Mouse (Mus musculus): ENCODE measurements around the gene Irgc1.
A peak's percentile ranks its signal among the peaks of the same experiment; 100 is the strongest.

Gene Irgc1

DNA sequence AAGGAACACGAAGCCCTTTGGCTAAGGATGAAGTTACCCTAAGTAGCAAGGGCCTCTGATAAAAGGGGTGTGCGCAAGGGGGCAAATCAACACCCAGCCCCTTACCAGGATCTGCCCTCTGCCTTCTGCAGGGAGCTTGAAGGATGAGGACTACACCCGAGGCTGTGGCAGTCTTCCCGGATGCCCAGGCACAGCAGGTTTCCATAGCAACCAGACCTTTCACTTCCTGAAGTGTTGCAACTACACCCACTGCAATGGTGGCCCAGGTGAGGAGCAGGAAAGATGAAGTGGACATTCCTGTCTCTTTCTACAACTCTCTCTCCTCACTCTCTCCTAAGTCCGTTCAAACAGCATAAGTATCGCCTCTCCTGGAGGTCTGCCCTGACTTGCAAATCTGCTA lies 20.3 kb upstream of the Irgc1 start:
- DNase-seq (ENCODE audit: low spot score in 2 of 2) = no peak

DNA sequence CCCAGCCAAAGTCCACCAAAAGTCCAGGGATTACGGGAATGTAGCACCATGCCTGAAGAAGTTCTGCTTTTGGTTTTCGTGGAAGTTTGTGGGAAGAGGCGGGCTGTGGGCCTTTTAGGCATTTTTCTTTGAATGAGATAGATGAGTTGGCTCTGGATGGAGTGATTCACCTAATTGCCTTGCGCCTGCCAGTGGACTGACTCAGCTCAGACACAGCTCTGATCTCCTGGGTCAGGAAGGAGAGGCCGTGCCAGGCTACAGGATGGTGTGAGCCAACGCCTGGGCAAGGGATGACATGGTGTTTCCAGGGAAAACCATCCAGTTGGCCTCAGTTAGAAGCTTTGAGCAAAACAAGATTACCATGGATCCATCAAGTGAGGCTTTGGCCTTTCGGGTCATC lies 18.3 kb upstream of the Irgc1 start:
- DNase-seq (ENCODE audit: low spot score in 2 of 2) = peak in 1 of 2 experiments; percentile 39

DNA sequence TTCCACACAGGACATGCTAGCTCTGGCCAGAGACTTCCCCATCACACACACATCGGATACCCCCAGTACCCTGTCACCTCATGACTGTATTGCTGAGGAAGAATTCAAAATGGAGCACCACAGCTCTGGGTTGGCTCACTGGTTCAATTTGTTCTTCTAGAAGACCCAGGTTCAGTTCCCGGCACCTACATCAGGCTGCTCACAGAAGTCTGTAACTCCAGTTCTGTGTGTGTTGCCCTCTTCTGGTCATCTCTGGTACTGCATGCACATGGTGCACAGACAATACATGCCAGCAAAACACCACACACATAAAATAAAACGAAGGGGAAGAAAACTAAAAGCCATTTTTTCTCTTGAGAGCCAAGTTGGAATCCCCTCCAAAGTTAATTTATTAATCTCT lies 17.0 kb upstream of the Irgc1 start:
- no peak for DNase-seq (ENCODE audit: low spot score in 2 of 2)

DNA sequence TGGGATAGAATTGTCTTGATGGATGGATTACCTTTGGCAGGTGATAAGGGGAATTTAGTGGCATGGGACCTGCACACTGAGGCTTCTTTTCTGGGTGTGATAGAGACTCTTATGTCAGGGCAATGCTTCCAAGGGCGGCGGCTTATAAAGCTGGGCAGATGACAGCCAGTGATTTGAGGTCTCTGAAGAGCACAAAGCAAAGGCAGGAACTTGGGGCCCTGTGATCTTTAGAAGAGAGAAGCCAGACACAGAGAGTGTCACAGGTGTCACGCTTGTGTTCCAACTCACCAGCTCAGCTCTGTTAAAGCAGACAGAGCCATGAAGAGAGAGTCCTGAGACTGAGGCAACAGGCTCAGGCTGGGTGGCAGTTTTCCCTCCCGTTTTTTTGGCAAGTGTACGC lies 15.8 kb upstream of the Irgc1 start:
- no peak for DNase-seq (ENCODE audit: low spot score in 2 of 2)

- no peak for DNase-seq (ENCODE audit: low spot score in 2 of 2)
Measured at GRCm38 (mm10) chr7:24466835-24467234, 14.7 kb upstream of the Irgc1 start.

- DNase-seq (ENCODE audit: low spot score in 2 of 2) = peak; percentile 64
Measured at GRCm38 (mm10) chr7:24462388-24463319, 10.6 kb upstream of the Irgc1 start, which contains the start of gene Plaur. Plaur (plus strand) TSS chr7:24462484.

DNA sequence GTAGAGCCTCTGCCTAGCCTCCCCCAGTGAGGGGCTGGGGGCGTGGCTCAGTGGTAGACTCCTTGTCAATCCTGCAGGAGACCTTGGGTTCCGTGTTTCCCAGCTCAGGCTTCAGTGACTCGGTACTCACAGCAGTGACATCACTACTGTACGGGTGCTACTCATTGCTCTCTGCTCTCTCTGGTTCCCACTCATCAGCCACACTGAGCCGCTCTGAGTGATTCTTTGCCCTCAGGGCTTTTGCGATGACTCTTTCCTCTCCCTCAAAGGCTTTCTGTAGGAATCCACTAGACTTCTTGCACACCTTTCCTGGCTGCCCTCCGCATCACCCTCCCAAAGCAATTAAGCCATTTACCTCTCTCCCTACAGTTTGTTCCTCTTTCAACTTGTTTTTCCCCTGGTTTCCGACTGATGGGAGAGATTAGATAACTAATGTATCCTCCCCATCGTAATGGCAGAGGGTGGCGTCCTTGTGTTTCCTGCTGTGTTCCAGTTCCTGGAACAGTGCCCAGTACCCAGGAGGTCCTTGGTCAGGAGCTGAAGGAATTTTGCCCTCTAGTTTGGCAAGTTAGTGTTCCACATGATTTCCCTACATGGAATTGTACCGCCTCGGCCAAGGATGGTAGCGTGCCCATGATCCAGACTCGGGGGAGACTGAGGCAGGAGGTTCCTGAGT lies 9.4 kb upstream of the Irgc1 start:
- DNase-seq (ENCODE audit: low spot score in 2 of 2) = no peak

DNA sequence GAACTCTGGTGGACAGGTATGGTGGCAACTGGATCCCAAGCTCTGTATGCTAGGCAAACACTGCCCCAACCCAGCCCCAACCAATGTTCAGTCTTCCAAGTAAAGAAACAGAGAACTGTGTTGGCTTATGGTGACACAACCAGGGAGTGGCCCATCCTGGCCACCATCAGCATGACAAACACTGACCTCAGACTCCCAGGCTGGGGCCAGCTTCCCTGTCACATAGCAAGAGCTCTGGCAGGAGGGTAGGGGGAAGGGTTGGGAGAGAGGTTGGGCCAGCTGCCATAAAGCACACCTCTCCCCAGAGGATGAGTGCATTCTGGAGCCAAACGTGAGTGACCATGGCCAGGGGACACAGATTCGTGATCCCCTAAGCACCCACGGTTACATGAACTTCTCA lies 7.7 kb upstream of the Irgc1 start:
- DNase-seq (ENCODE audit: low spot score in 2 of 2) = peak; percentile 38 to 61

DNA sequence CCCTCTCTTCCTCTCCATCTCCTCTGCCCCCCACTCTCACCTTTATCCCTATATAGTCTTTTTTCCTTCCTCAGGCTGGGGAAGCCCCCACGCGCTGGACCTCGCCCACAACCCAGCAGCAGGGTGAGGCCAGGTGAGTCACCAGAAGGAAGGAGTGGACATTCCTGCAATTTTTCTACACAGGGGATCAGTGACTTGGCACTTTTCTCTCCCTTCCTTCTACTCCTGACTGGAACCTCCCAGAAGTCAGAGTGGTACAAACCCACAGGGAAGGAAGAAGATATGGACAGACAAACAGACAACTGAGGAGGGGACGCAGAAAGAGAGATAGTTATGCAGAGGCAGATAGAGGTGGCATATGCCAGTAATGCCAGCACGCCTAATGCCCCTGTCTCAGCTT lies 7.3 kb upstream of the Irgc1 start:
- no peak for DNase-seq (ENCODE audit: low spot score in 2 of 2)

DNA sequence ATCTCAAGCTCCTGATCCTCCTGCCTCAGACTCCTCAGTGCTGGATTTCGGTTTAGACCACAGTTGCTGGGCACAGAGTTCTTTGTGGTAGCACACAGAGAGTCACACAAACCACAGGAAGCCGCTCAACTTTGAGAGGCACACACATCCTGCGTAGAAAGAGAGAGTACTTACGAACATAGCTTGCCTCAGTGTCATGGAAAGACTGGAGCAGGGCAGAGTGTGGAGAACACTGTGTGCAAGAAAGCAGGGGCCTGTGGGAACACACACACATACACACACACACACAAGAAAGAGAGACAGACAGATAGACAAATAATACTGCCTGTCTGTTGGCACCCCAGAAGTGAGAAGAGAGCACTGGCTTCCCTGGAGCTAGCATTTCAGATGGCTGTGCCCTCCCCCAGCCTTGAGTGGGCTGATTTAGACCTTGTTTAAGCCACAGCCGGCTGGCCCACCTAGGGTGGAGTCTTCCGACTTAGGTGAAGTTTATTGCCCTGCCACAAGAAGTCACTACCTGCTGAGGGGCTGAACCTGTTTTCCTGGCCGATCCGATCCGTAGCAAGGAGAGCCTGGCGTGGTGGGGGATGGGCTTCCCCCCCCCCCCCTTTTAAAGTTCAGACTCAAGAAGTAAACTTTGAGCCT lies 5.8 kb upstream of the Irgc1 start:
- no peak for DNase-seq (ENCODE audit: low spot score in 2 of 2)

- DNase-seq (ENCODE audit: low spot score in 2 of 2) = no peak
Measured at GRCm38 (mm10) chr7:24455726-24456125, 3.6 kb upstream of the Irgc1 start.

DNA sequence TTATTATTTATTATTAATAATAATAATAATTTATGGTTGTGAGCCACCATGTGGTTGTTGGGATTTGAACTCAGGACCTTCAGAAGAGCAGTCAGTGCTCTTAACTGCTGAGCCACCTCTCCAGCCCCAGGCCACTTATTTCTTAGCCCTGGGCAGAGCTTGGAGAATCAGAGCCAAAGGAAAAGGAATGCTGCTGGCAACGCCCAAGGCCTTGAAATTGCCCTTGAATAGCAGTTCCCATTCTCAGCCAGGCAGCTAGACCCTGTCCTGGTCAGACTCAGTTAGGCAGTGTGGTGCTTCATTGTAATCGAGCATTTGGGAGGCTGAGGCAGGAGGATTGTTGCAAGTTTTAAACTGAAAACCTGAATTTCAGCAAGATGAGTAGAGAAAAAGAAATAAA lies 2.1 kb upstream of the Irgc1 start:
- DNase-seq (ENCODE audit: low spot score in 2 of 2) = no peak

DNA sequence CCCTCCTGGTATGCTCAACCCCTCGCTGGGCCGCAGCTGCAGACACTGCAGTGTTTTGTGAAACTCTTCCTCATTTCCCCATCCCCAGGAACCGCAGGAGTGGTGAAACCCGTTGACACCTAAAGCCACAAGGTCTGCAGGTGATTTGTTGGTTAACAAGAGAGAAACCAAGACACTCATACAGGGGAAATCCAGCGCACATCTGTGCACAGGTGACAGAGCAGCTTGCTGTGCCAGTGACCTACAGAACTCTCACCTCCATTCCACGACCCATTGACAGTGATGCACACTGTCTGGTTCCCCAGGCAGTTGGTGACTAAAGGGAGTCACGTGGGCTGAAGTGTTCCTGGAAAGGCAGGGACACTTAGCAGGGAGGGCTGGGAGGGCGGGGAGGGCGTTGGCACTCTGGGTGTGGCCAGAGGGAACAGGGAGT lies 1.5 kb downstream of the Irgc1 start:
- DNase-seq (ENCODE audit: low spot score in 2 of 2) = no peak

DNA sequence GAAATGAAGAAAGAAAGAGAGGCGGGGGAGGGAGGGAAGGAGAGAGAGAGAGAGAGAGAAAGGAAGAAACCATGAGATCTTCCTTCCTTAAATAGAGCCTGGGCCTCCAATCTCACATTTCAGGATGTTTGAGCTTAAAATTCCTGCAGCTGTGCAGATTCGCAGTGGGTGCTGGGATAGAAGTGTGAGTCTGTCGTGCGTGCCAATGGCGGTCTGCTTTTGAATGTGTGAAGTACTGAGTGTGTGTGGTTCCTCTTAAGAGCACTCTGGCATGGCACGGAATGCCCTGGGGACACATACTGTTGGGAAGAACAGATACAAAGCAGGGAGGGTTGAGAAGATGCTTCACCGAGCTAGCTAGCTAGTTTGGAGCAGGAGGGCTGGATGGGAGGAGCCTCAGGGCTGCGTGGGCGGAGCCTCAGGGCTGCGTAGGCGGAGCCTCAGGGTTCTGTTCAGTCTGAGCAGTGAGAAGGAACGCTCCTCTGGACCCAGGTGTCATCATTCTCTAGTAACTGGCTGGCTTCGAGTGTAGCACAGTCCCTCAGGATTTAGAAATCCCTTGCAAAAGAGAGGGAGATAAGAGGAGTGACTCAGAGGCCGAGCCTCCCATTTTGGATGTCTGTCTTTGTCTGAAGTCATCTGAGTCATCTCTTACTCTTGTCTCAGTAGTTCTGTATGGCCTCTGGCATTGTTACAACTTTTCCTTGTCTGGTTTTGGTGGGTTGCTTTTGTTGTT lies 3.1 kb downstream of the Irgc1 start:
- peak in 1 of 2 experiments; percentile 36 for DNase-seq (ENCODE audit: low spot score in 2 of 2)

DNA sequence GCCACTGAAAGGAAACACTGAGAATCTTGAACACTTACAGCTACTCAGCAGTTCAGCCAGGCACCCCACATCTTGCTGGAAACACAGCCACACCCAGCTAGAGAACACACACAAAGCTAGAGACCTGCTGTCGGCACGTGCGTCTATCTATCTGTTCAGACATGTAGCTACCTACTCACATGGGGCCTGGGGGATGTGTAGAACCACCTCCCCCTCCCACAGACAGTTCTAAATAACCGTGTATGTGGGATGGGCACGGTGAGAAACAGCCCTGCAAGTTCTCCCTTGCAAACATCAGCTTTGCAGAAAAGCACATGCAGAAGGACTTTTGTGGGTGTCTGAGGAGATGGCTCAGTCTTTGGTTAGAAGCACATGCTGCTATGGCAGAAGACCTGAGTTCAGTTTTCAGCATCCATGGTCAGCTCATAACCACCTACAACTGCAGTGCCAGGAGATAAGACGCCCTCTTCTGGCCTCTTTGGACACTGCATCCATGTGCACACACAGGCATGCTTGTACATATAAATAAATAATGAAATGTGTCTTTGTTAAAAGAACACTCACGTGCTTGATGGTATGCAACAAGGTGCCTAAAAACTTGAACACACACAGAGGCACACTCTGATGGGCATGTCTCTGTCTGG lies 5.3 kb downstream of the Irgc1 start:
- DNase-seq (ENCODE audit: low spot score in 2 of 2) = no peak

- no peak for DNase-seq (ENCODE audit: low spot score in 2 of 2)
Measured at GRCm38 (mm10) chr7:24445266-24445926, 6.7 kb downstream of the Irgc1 start.

DNA sequence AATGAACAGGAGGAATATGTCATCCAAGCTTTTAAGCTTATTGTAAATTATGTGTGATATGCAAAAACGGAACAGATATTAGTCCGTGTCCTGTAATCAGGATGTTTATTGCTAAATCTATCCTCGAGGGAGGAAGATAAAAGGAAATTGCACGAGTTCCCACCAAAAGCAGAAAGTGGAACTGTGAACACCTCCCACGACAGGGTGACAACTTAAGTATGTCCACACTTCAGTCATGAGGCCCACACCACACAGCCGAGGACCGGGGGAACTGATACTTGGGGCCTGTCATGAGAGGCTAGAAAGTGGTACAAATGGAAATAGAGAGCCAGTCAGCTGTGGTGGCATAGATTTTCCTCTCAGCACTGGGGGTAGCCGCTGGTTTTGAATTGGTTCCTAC lies 9.8 kb downstream of the Irgc1 start:
- no peak for DNase-seq (ENCODE audit: low spot score in 2 of 2)

GRCm38 (mm10) chr7:24441785-24442184 lies 10.3 kb downstream of the Irgc1 start:
- peak; percentile 67 to 68 for DNase-seq (ENCODE audit: low spot score in 2 of 2)

DNA sequence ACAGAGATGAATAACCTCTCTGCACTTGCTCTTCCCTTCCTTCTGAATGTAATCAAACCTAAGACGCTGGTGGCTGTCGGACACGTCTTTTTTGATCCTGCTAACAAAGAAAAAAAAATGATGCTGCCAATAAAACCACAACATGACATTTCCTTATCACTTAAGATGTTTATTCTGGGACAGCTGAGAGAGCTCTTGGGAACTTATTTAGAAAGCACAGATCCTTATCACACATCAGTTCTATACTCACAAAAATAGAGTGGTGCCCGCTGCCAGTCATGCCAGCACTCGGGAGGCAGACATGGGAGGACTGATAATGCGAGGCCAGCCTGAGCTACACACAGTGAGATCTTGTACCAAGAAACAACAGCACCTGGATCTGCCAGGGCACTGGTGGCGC lies 12.2 kb downstream of the Irgc1 start:
- DNase-seq (ENCODE audit: low spot score in 2 of 2) = no peak

DNA sequence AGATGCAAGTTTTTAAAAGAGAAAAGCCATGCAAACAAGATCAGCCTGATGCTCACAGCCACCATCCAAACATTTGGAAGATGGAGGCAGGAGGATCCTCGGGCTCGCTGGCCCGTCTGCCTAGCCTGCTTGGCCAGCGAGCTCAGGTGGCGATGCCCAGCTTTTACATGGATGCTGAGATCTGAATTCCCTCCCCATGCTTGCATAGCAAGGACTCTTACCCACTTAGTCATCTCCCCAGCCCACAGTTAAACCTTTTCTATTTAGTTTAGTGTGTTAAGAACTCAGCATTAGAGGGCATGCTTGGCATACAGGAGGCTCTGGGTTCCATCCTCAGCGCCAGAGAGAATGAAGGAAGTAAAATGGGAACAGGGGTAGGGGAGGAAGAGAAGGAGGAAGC lies 12.9 kb downstream of the Irgc1 start:
- DNase-seq (ENCODE audit: low spot score in 2 of 2) = no peak

GRCm38 (mm10) chr7:24437981-24438380 lies 14.1 kb downstream of the Irgc1 start:
- no peak for DNase-seq (ENCODE audit: low spot score in 2 of 2)
